Mouse (Mus musculus) ES-E14 (cell line): ENCODE measurements around the gene Aqp7. TPM values are rescaled to one million over a fixed set of nuclear protein-coding genes. Genes with fewer than 3 reads are reported as not detected.

ENCODE experiments used
- DNase-seq: peaks from one replicate; pipeline ENCODE4 v3.0.0-alpha.2; 2013; ENCODE audit warnings: low read depth, low spot score
- H3K27ac ChIP-seq: 2 replicates; pipeline ENCODE4 v1.5.1; 2012; ENCODE audit warnings: low read depth, mild to moderate bottlenecking, low read length, moderate library complexity, mixed read lengths; ENCODE audit not compliant: poor library complexity, insufficient read depth, severe bottlenecking
- H3K36me3 ChIP-seq: 2 replicates; pipeline ENCODE4 v1.6.1; 2012; ENCODE audit warnings: mild to moderate bottlenecking, low read length, moderate library complexity, mixed read lengths; ENCODE audit not compliant: control insufficient read depth, poor library complexity, insufficient read depth, severe bottlenecking
- H3K4me1 ChIP-seq, 2 experiments: fragments of 150-350 bp in 1 of 2; sonication (generic) in 1 of 2; 2 replicates each; pipeline ENCODE4 v1.6.1; 2012; ENCODE audit warnings: low read length in 2 of 2, mild to moderate bottlenecking in 1 of 2, mixed read lengths in 1 of 2; ENCODE audit not compliant: control insufficient read depth in 2 of 2, insufficient read depth in 2 of 2, poor library complexity in 1 of 2
- H3K4me3 ChIP-seq, 2 experiments: fragments of 150-350 bp in 1 of 2; sonication (generic) in 1 of 2; 2 replicates each; pipeline ENCODE4 v1.5.1; 2012; ENCODE audit warnings: low read length in 2 of 2, low read depth in 1 of 2, mild to moderate bottlenecking in 1 of 2, mixed read lengths in 1 of 2; ENCODE audit not compliant: insufficient read depth in 1 of 2, poor library complexity in 1 of 2, severe bottlenecking in 1 of 2
- H3K9ac ChIP-seq: 2 replicates; pipeline ENCODE4 v1.6.1; 2012; ENCODE audit warnings: low read depth, mild to moderate bottlenecking, low read length, mixed read lengths; ENCODE audit not compliant: poor library complexity, insufficient read depth, severe bottlenecking
- H3K9me3 ChIP-seq: fragments of 150-350 bp; sonication (generic); 2 replicates; pipeline ENCODE4 v1.6.1; 2012; ENCODE audit warnings: low read depth, mild to moderate bottlenecking, low read length; ENCODE audit not compliant: control insufficient read depth, insufficient read depth
- CHD2 ChIP-seq: IDR thresholded peaks from 2 replicates; pipeline ENCODE4 v1.6.1; 2014; ENCODE audit warnings: mild to moderate bottlenecking, low read depth, low read length, inconsistent platforms
- HCFC1 ChIP-seq: IDR thresholded peaks from 2 replicates; pipeline ENCODE4 v1.6.1; 2012; ENCODE audit warnings: low read length, inconsistent platforms, borderline replicate concordance; ENCODE audit not compliant: insufficient read depth
- MAFK ChIP-seq: IDR thresholded peaks from 2 replicates; pipeline ENCODE4 v1.6.1; 2014; ENCODE audit warnings: mild to moderate bottlenecking, low read depth, low read length, inconsistent platforms; ENCODE audit not compliant: insufficient read depth
- ZC3H11A ChIP-seq: IDR thresholded peaks from 2 replicates; pipeline ENCODE4 v1.6.1; 2012; ENCODE audit warnings: low read depth, mild to moderate bottlenecking, inconsistent platforms, low read length, borderline replicate concordance
- ZNF384 ChIP-seq: IDR thresholded peaks from 2 replicates; pipeline ENCODE4 v1.6.1; 2012; ENCODE audit warnings: low read depth, low read length, inconsistent platforms
- in situ Hi-C, 2 experiments: fragments of 600-800 bp; cut with MboI; formaldehyde crosslinking; loops; one replicate each; pipeline ENCODE4 v1.15.1; 2025; ENCODE audit warnings: low sequenced_read_pairs in 2 of 2, inconsistent platforms in 1 of 2; ENCODE audit not compliant: unreplicated experiment in 2 of 2
- total RNA-seq: library from RNA; depleted of rRNA; stranded (reverse); fragments of 300-350 nt; gene quantifications from 2 replicates; pipeline ENCODE4 v1.2.3, GENCODE M21; 2012

The Aqp7 gene
- total RNA-seq, 1 experiment, result not detected

- no peak overlapping the region for H3K9ac ChIP-seq
- no peak for DNase-seq
- H3K27ac ChIP-seq, result no peak overlapping the region
- H3K36me3 ChIP-seq, result no peaks in the 10 kb centered on the region
- no peaks in the 10 kb centered on the region for H3K9me3 ChIP-seq
- H3K4me3 ChIP-seq, result no peak overlapping the region
- in situ Hi-C loops, result no loop called here
- TF ChIP-seq ZNF384 (no peak), ZC3H11A (no peak), CHD2 (no peak), MAFK (no peak), HCFC1 (no peak)
- peaks cover 0 to 2% of the 10 kb centered on the region in 2 experiments; a peak in 1 of 4 replicates for H3K4me1 ChIP-seq
These were observed 4.0 kb downstream of the Aqp7 start for GRCm38 (mm10) chr4:41043961-41044360.

GRCm38 (mm10) chr4:41042880-41043279, 5.1 kb downstream of the Aqp7 start:
- Histone ChIP-seq H3K36me3 (no peaks in the 10 kb centered on the region), H3K4me1 (peaks cover 0 to 4% of the 10 kb centered on the region in 2 experiments; a peak in 1 of 4 replicates), H3K9me3 (no peaks in the 10 kb centered on the region), H3K9ac (no peak overlapping the region), H3K27ac (no peak overlapping the region), H3K4me3 (no peak overlapping the region)
- DNase-seq, result no peak
- in situ Hi-C loops, result no loop called here
- TF ChIP-seq CHD2, result no peak
- TF ChIP-seq ZC3H11A, result no peak
- TF ChIP-seq HCFC1, result no peak
- no peak for TF ChIP-seq MAFK
- no peak for TF ChIP-seq ZNF384

GRCm38 (mm10) chr4:41040983-41041382, 7.0 kb downstream of the Aqp7 start:
- no peaks in the 10 kb centered on the region for H3K36me3 ChIP-seq
- no peak overlapping the region for H3K9ac ChIP-seq
- H3K4me3 ChIP-seq, result no peak overlapping the region
- H3K4me1 ChIP-seq, result peaks cover 0 to 4% of the 10 kb centered on the region in 2 experiments; a peak in 1 of 4 replicates
- H3K27ac ChIP-seq, result no peak overlapping the region
- DNase-seq, result no peak
- in situ Hi-C loops, result no loop called here
- no peaks in the 10 kb centered on the region for H3K9me3 ChIP-seq
- TF ChIP-seq ZC3H11A (no peak), CHD2 (no peak), MAFK (no peak), ZNF384 (no peak), HCFC1 (no peak)

- in situ Hi-C loops, result no loop called here
- no peak overlapping the region for H3K4me3 ChIP-seq
- H3K27ac ChIP-seq, result no peak overlapping the region
- peaks cover 0 to 4% of the 10 kb centered on the region in 2 experiments; a peak in 1 of 4 replicates for H3K4me1 ChIP-seq
- TF ChIP-seq ZNF384, result no peak
- no peak for TF ChIP-seq HCFC1
- no peak for TF ChIP-seq ZC3H11A
- no peak for TF ChIP-seq CHD2
- no peak for TF ChIP-seq MAFK
- no peaks in the 10 kb centered on the region for H3K9me3 ChIP-seq
- DNase-seq, result no peak
- H3K9ac ChIP-seq, result no peak overlapping the region
- no peaks in the 10 kb centered on the region for H3K36me3 ChIP-seq
These were observed 10.0 kb downstream of the Aqp7 start for GRCm38 (mm10) chr4:41037942-41038341.

GRCm38 (mm10) chr4:41031242-41031641, 16.7 kb downstream of the Aqp7 start:
- TF ChIP-seq MAFK, result no peak
- no peak for TF ChIP-seq HCFC1
- TF ChIP-seq ZC3H11A, result no peak
- no peak for TF ChIP-seq ZNF384
- DNase-seq, result no peak
- no peak overlapping the region for H3K9ac ChIP-seq
- peaks cover 0 to 19% of the 10 kb centered on the region in 2 experiments; a peak in 2 of 4 replicates for H3K4me1 ChIP-seq
- in situ Hi-C loops, result no loop called here
- H3K36me3 ChIP-seq, result peaks cover 6% of the 10 kb centered on the region; the same call in 1 of the 2 replicates
- no peak overlapping the region for H3K27ac ChIP-seq
- no peak overlapping the region for H3K4me3 ChIP-seq
- H3K9me3 ChIP-seq, result no peaks in the 10 kb centered on the region
